Mouse (Mus musculus) forebrain, embryonic 15.5 days (tissue): ENCODE measurements around the gene Yeats4. TPM values are rescaled to one million over a fixed set of nuclear protein-coding genes. Genes with fewer than 3 reads are reported as not detected.

ENCODE experiments used
- polyA plus RNA-seq: library from polyadenylated mRNA; unstranded; fragments of >200 nt; fragmentation: Nextera tagmentation; extraction: Ambion mirVana; gene quantifications from 2 replicates; pipeline ENCODE4 v1.2.1, GENCODE M21; 2015

The Yeats4 gene
- polyA plus RNA-seq, 1 experiment from 2014 or later, result 101 TPM

Other genes with a start within 250 kb of the Yeats4 start
- gene Best3, start 238.2 kb downstream of the Yeats4 start, polyA plus RNA-seq, result 0.10 TPM in 1 of 2 replicates, not detected in the other
- gene Lrrc10, start 179.2 kb downstream of the Yeats4 start, polyA plus RNA-seq, result not detected in 2 replicates
- gene Cct2, start 160.7 kb downstream of the Yeats4 start, polyA plus RNA-seq, result 273 and 274 TPM in 2 replicates
- gene Frs2, start 76.0 kb downstream of the Yeats4 start, polyA plus RNA-seq, result 20.0 and 23.7 TPM in 2 replicates
- gene 9530003J23Rik, start 14.2 kb upstream of the Yeats4 start, polyA plus RNA-seq, result not detected in 2 replicates
- 15.7 and 18.2 TPM in 2 replicates for gene Lyz2, start 57.8 kb upstream of the Yeats4 start, polyA plus RNA-seq
- not detected in 2 replicates for gene Lyz1, start 68.4 kb upstream of the Yeats4 start, polyA plus RNA-seq
- 201 and 205 TPM in 2 replicates for gene Cpsf6, start 155.5 kb upstream of the Yeats4 start, polyA plus RNA-seq